In the genomic region with DNA sequence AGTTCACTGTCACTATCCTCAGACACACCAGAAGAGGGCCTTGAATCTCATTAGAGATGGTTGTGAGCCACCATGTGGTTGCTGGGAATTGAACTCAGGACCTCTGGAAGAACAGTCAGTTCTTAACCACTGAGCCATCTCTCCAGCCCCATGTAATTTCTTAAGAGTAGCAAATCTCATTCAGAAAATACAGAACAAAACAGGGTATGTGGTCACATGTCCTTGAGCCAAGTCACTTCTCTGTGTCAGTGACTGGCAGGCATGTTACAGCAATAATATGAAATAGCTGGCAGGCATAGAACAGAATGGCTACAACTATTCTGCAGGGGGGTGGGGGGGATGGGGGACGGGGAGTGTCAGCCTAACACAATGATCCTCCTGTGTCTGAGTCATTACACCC, we compare ENCODE assay signal across 12 mouse cellular contexts. TPM values are rescaled to one million over a fixed set of nuclear protein-coding genes. Genes with fewer than 3 reads are reported as not detected.
DNase-seq lines count a peak whose midpoint lies in the region; ATAC-seq lines count a peak whose summit lies in the region.
"Had no signal": no experiment of that assay in that cellular context is flagged by ENCODE, and none has a peak within 500 bp of the region (broad histone marks: within the 10 kb centered on the region; RNA-seq: fewer than 3 reads in every experiment).

No protein-coding gene starts in this region.

- peak overlapping the region; percentile 87; the same call in 1 of the 2 replicates for H3K4me2 ChIP-seq in lung, embryonic 16.5 days (ENCODE audit: low read depth, low read length)
- H3K4me2 ChIP-seq in stomach, embryonic 14.5 days (replicated peaks; ENCODE audit: low read depth, low read length), result peak overlapping the region; percentile 49; the same call in 1 of the 2 replicates

- no peak overlapping the region for H3K4me3 ChIP-seq in lung, embryonic 16.5 days (ENCODE audit: low read length)
- peak overlapping the region; percentile 61; the same call in 1 of the 2 replicates for H3K4me3 ChIP-seq in limb, embryonic 10.5 days
- H3K4me3 ChIP-seq in stomach, embryonic 14.5 days (ENCODE audit: low read depth, low read length), result no peak overlapping the region

- no peaks in the 10 kb centered on the region for H3K4me1 ChIP-seq in lung, embryonic 16.5 days (replicated peaks; ENCODE audit: control insufficient read depth, insufficient read depth, low read length)
- H3K4me1 ChIP-seq in limb, embryonic 10.5 days, result no peaks in the 10 kb centered on the region
- no peaks in the 10 kb centered on the region for H3K4me1 ChIP-seq in stomach, embryonic 14.5 days (ENCODE audit: control insufficient read depth, insufficient read depth, low read length)

- ATAC-seq in lung, embryonic 16.5 days (ENCODE audit: low read depth), result no peak
- ATAC-seq in stomach, embryonic 14.5 days (ENCODE audit: insufficient number of reproducible peaks, insufficient read depth, low FRiP score, low read depth), result no peak
- no peak for ATAC-seq in megakaryocyte progenitor cell, adult 5-6 weeks (replicated peaks; ENCODE audit: poor library complexity)

- H3K9me3 ChIP-seq in lung, embryonic 16.5 days (ENCODE audit: control insufficient read depth, low read length), result no peaks in the 10 kb centered on the region
- no peaks in the 10 kb centered on the region for H3K9me3 ChIP-seq in limb, embryonic 10.5 days (replicated peaks)
- no peaks in the 10 kb centered on the region for H3K9me3 ChIP-seq in stomach, embryonic 14.5 days (ENCODE audit: control insufficient read depth, low read depth, low read length)

- H3K36me3 ChIP-seq in lung, embryonic 16.5 days (ENCODE audit: control insufficient read depth, insufficient read depth, low read length), result no peaks in the 10 kb centered on the region
- H3K36me3 ChIP-seq in limb, embryonic 10.5 days, result no peaks in the 10 kb centered on the region
- H3K36me3 ChIP-seq in stomach, embryonic 14.5 days (ENCODE audit: control insufficient read depth, insufficient read depth, low read length), result no peaks in the 10 kb centered on the region

- peak; percentile 28 for DNase-seq in adrenal gland, postnatal 14 days
- DNase-seq in adrenal gland, postnatal 4 days (ENCODE audit: low spot score in 2 of 2), result no peak
- DNase-seq in lung, postnatal 36 days, result no peak
- DNase-seq in limb, embryonic 10.5 days (ENCODE audit: low spot score), result no peak
- DNase-seq in right cerebral cortex, postnatal 10 days (ENCODE audit: low spot score in 2 of 2), result no peak

- 44% methylated on average over 1 of the region's 1 CpGs for WGBS in lung, embryonic 16.5 days
- 63% methylated on average over 1 of the region's 1 CpGs for WGBS in limb, embryonic 10.5 days
- 64% methylated on average over 1 of the region's 1 CpGs for WGBS in stomach, embryonic 14.5 days

- no peak overlapping the region for H3K27ac ChIP-seq in lung, embryonic 16.5 days (ENCODE audit: low read length)
- H3K27ac ChIP-seq in limb, embryonic 10.5 days, result no peak overlapping the region
- no peak overlapping the region for H3K27ac ChIP-seq in stomach, embryonic 14.5 days (ENCODE audit: low read length)

- H3K27me3 ChIP-seq in lung, embryonic 16.5 days (ENCODE audit: control insufficient read depth, insufficient read depth, low read depth, low read length), result no peaks in the 10 kb centered on the region
- H3K27me3 ChIP-seq in limb, embryonic 10.5 days (ENCODE audit: low read depth, poor library complexity, severe bottlenecking), result 0 out of 2 replicates have a peak, but pooled peaks cover 6% of the 10 kb centered on the region
- no peaks in the 10 kb centered on the region for H3K27me3 ChIP-seq in stomach, embryonic 14.5 days (ENCODE audit: control insufficient read depth, insufficient read depth, low read length)

- no peak overlapping the region for H3K9ac ChIP-seq in lung, embryonic 16.5 days (ENCODE audit: low read length)
- no peak overlapping the region for H3K9ac ChIP-seq in stomach, embryonic 14.5 days (replicated peaks; ENCODE audit: low read depth, low read length)

RNA-seq across cellular contexts. Expression of gene Acot6, which starts 0.4 kb away (rescaled TPM):
- total RNA-seq in adrenal gland, postnatal 14 days (2021), result 4.7 and 5.5 TPM in 2 replicates
- total RNA-seq in adrenal gland, postnatal 4 days (2021), result 1 to 10 TPM; 5.8 to 6.2 TPM
- polyA plus RNA-seq in lung, embryonic 16.5 days (2015; fragmentation: Nextera tagmentation; extraction: Ambion mirVana), result 1.1 and 1.8 TPM in 2 replicates
- 0.48 and 0.73 TPM in 2 replicates for polyA plus RNA-seq in limb, embryonic 10.5 days (2016; fragmentation: Nextera tagmentation; extraction: Ambion mirVana)
- 1.7 and 2.5 TPM in 2 replicates for polyA plus RNA-seq in stomach, embryonic 14.5 days (2014; fragmentation: Nextera tagmentation; extraction: Ambion mirVana)
- 1.5 and 2.0 TPM in 2 replicates for total RNA-seq in megakaryocyte progenitor cell, adult 5-6 weeks (2015)
- 1.7 and 2.0 TPM in 2 replicates for total RNA-seq in megakaryocyte progenitor cell, adult 5-6 weeks (2017)

RNA-seq across cellular contexts. Expression of gene Dnal1, which starts 14.1 kb away (rescaled TPM):
- total RNA-seq in adrenal gland, postnatal 14 days (2021), result 17.3 and 17.7 TPM in 2 replicates
- total RNA-seq in adrenal gland, postnatal 4 days (2021), result 10 to 100 TPM; 17.6 to 18.2 TPM
- polyA plus RNA-seq in lung, embryonic 16.5 days (2015; fragmentation: Nextera tagmentation; extraction: Ambion mirVana), result 5.7 and 8.6 TPM in 2 replicates
- polyA plus RNA-seq in limb, embryonic 10.5 days (2016; fragmentation: Nextera tagmentation; extraction: Ambion mirVana), result 3.7 and 4.9 TPM in 2 replicates
- 3.8 and 5.7 TPM in 2 replicates for polyA plus RNA-seq in stomach, embryonic 14.5 days (2014; fragmentation: Nextera tagmentation; extraction: Ambion mirVana)
- 0.61 and 1.1 TPM in 2 replicates for total RNA-seq in megakaryocyte progenitor cell, adult 5-6 weeks (2015)
- total RNA-seq in megakaryocyte progenitor cell, adult 5-6 weeks (2017), result 0.41 and 0.75 TPM in 2 replicates

RNA-seq across cellular contexts. Expression of gene Acot5, which starts 30.9 kb away (rescaled TPM):
- 0.56 and 0.83 TPM in 2 replicates for total RNA-seq in adrenal gland, postnatal 14 days (2021)
- total RNA-seq in adrenal gland, postnatal 4 days (2021), result under 1 TPM; 0.25 TPM
- polyA plus RNA-seq in lung, embryonic 16.5 days (2015; fragmentation: Nextera tagmentation; extraction: Ambion mirVana), result not detected in 2 replicates
- not detected in 2 replicates for polyA plus RNA-seq in limb, embryonic 10.5 days (2016; fragmentation: Nextera tagmentation; extraction: Ambion mirVana)
- not detected in 2 replicates for polyA plus RNA-seq in stomach, embryonic 14.5 days (2014; fragmentation: Nextera tagmentation; extraction: Ambion mirVana)
- not detected in 2 replicates for total RNA-seq in megakaryocyte progenitor cell, adult 5-6 weeks (2015)
- total RNA-seq in megakaryocyte progenitor cell, adult 5-6 weeks (2017), result not detected in 2 replicates
- total RNA-seq: common myeloid progenitor, adult 5-6 weeks had no signal
- polyA plus RNA-seq: neural tube, embryonic 11.5 days had no signal

RNA-seq across cellular contexts. Expression of gene Acot3, which starts 48.1 kb away (rescaled TPM):
- total RNA-seq in adrenal gland, postnatal 14 days (2021), result 0.33 TPM in 1 of 2 replicates, not detected in the other
- 1 to 10 TPM; 1.5 to 2.4 TPM for total RNA-seq in adrenal gland, postnatal 4 days (2021)
- 0.11 and 0.29 TPM in 2 replicates for polyA plus RNA-seq in lung, embryonic 16.5 days (2015; fragmentation: Nextera tagmentation; extraction: Ambion mirVana)
- polyA plus RNA-seq in limb, embryonic 10.5 days (2016; fragmentation: Nextera tagmentation; extraction: Ambion mirVana), result 0.26 and 0.28 TPM in 2 replicates
- polyA plus RNA-seq in stomach, embryonic 14.5 days (2014; fragmentation: Nextera tagmentation; extraction: Ambion mirVana), result 0.29 TPM in 1 of 2 replicates, not detected in the other
- not detected in 2 replicates for total RNA-seq in megakaryocyte progenitor cell, adult 5-6 weeks (2015)
- not detected in 2 replicates for total RNA-seq in megakaryocyte progenitor cell, adult 5-6 weeks (2017)
- total RNA-seq: common myeloid progenitor, adult 5-6 weeks had no signal
- polyA plus RNA-seq: gonadal fat pad, adult 2 months; thymus, postnatal 0 days had no signal

RNA-seq across cellular contexts. Expression of gene Pnma1, which starts 48.2 kb away (rescaled TPM):
- total RNA-seq in adrenal gland, postnatal 14 days (2021), result 0.30 and 0.44 TPM in 2 replicates
- total RNA-seq in adrenal gland, postnatal 4 days (2021), result 1 to 10 TPM in 1 of 2 experiments, under 1 TPM in 1; 0.92 to 1.0 TPM
- 2.0 and 2.2 TPM in 2 replicates for polyA plus RNA-seq in lung, embryonic 16.5 days (2015; fragmentation: Nextera tagmentation; extraction: Ambion mirVana)
- 1.2 TPM in 2 replicates for polyA plus RNA-seq in limb, embryonic 10.5 days (2016; fragmentation: Nextera tagmentation; extraction: Ambion mirVana)
- 0.45 and 0.90 TPM in 2 replicates for polyA plus RNA-seq in stomach, embryonic 14.5 days (2014; fragmentation: Nextera tagmentation; extraction: Ambion mirVana)
- total RNA-seq in megakaryocyte progenitor cell, adult 5-6 weeks (2015), result 0.15 TPM in 2 replicates
- 0.24 and 0.62 TPM in 2 replicates for total RNA-seq in megakaryocyte progenitor cell, adult 5-6 weeks (2017)
